Mouse (Mus musculus): ENCODE measurements around the gene Sema4b. TPM values are rescaled to one million over a fixed set of nuclear protein-coding genes. Genes with fewer than 3 reads are reported as not detected.
A peak's percentile ranks its signal among the peaks of the same experiment; 100 is the strongest.

Sema4b gene
- polyA plus RNA-seq (2015; fragmentation: Nextera tagmentation; extraction: Ambion mirVana) = 11.6 and 11.8 TPM in 2 replicates

DNA sequence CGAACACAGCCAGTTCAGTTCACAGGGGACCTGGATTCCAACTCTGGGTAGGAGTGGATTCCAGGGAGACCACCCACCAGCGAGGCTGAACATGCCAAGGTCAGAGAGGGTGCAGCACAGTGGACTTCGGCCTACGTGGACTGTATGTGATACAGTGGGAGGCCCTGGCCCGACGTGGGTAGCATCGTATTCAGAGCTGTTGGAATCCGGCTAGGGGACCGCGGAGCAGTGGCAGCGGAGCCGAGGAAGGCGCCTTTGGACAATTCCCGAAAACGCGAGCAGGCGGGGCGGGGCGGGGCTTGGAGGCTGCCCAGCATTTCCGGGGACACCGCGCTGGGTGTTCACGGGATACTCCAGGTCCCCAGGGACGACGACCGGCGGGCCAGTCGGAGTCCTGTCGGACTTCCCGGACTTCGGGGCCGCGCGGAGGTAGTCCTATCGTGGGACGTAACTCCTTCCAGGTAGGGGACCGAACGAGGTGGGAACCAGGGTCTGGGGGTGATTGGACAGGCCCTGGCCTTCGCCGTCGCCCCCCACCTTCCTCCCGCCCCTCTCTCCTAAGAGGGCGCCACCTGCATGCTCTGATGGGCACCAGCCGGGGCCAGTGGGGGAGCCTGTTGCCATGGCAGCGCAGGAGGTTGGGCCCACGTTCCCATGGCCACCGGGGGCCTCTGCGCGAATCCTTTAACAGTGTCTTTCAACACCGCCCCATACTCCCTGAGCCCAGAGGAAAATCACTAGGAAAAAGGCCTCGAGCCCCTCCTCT lies at the start of gene Sema4b:
Sema4b (plus strand) TSS at position 311 of the 766 bp plus-strand sequence.
- peak; percentile 86 for DNase-seq (ENCODE audit: low spot score)
- peak; percentile 85 for ATAC-seq
- Histone ChIP-seq H3K36me3 (ENCODE audit: insufficient read depth, low read length) (no peaks in the 10 kb centered on the region), H3K4me1 (ENCODE audit: insufficient read depth, low read depth, low read length) (peaks cover 20% of the 10 kb centered on the region), H3K9me3 (ENCODE audit: low read length) (no peaks in the 10 kb centered on the region), H3K9ac (replicated peaks; ENCODE audit: low read depth) (peak within 1 kb of the TSS; percentile 29; the same call in 1 of the 2 replicates), H3K27ac (ENCODE audit: low read length) (peak within 1 kb of the TSS; percentile 55; the same call in 1 of the 2 replicates), H3K4me3 (ENCODE audit: low read depth, low read length) (peak within 1 kb of the TSS; percentile 49), H3K4me2 (replicated peaks; ENCODE audit: low read depth, low read length) (peak within 1 kb of the TSS; percentile 71), H3K27me3 (replicated peaks; ENCODE audit: insufficient read depth, low read length) (no peaks in the 10 kb centered on the region)
- 1% methylated on average over 44 of the region's 51 CpGs for WGBS
- TF ChIP-seq CTCF (IDR thresholded peaks at IDR 0.05) (peak; percentile 43), EP300 (IDR thresholded peaks at IDR 0.05) (no peak)

GRCm38 (mm10) chr7:80138375-80138774 lies 48.3 kb upstream of the Sema4b start:
- TF ChIP-seq EP300 (IDR thresholded peaks at IDR 0.05) (no peak), CTCF (IDR thresholded peaks at IDR 0.05) (no peak)
- Histone ChIP-seq H3K36me3 (ENCODE audit: insufficient read depth, low read length) (no peaks in the 10 kb centered on the region), H3K9ac (replicated peaks; ENCODE audit: low read depth) (no peak overlapping the region), H3K9me3 (ENCODE audit: low read length) (0 out of 2 replicates have a peak, but pooled peaks cover 3% of the 10 kb centered on the region), H3K4me1 (ENCODE audit: insufficient read depth, low read depth, low read length) (peaks cover 7% of the 10 kb centered on the region; the same call in 1 of the 2 replicates), H3K4me3 (ENCODE audit: low read depth, low read length) (no peak overlapping the region), H3K27me3 (replicated peaks; ENCODE audit: insufficient read depth, low read length) (no peaks in the 10 kb centered on the region), H3K27ac (ENCODE audit: low read length) (no peak overlapping the region), H3K4me2 (replicated peaks; ENCODE audit: low read depth, low read length) (no peak overlapping the region)
- no peak for ATAC-seq
- DNase-seq (ENCODE audit: low spot score) = no peak
- WGBS = 70% methylated on average over 1 of the region's 1 CpGs

- no peak overlapping the region for H3K27ac ChIP-seq (ENCODE audit: low read length)
- H3K4me2 ChIP-seq (replicated peaks; ENCODE audit: low read depth, low read length) = no peak overlapping the region
- H3K4me1 ChIP-seq (ENCODE audit: insufficient read depth, low read depth, low read length) = no peaks in the 10 kb centered on the region
- H3K4me3 ChIP-seq (ENCODE audit: low read depth, low read length) = no peak overlapping the region
- 0 out of 2 replicates have a peak, but pooled peaks cover 3% of the 10 kb centered on the region for H3K9me3 ChIP-seq (ENCODE audit: low read length)
- DNase-seq (ENCODE audit: low spot score) (peak; percentile 88), ATAC-seq (peak; percentile 87)
- no peaks in the 10 kb centered on the region for H3K36me3 ChIP-seq (ENCODE audit: insufficient read depth, low read length)
- no peak overlapping the region for H3K9ac ChIP-seq (replicated peaks; ENCODE audit: low read depth)
- no peaks in the 10 kb centered on the region for H3K27me3 ChIP-seq (replicated peaks; ENCODE audit: insufficient read depth, low read length)
- WGBS = 10% methylated on average over 9 of the region's 9 CpGs
- TF ChIP-seq CTCF (IDR thresholded peaks at IDR 0.05) (peak; percentile 89), EP300 (IDR thresholded peaks at IDR 0.05) (no peak)
Measured at GRCm38 (mm10) chr7:80140815-80141214, 45.8 kb upstream of the Sema4b start.

DNA sequence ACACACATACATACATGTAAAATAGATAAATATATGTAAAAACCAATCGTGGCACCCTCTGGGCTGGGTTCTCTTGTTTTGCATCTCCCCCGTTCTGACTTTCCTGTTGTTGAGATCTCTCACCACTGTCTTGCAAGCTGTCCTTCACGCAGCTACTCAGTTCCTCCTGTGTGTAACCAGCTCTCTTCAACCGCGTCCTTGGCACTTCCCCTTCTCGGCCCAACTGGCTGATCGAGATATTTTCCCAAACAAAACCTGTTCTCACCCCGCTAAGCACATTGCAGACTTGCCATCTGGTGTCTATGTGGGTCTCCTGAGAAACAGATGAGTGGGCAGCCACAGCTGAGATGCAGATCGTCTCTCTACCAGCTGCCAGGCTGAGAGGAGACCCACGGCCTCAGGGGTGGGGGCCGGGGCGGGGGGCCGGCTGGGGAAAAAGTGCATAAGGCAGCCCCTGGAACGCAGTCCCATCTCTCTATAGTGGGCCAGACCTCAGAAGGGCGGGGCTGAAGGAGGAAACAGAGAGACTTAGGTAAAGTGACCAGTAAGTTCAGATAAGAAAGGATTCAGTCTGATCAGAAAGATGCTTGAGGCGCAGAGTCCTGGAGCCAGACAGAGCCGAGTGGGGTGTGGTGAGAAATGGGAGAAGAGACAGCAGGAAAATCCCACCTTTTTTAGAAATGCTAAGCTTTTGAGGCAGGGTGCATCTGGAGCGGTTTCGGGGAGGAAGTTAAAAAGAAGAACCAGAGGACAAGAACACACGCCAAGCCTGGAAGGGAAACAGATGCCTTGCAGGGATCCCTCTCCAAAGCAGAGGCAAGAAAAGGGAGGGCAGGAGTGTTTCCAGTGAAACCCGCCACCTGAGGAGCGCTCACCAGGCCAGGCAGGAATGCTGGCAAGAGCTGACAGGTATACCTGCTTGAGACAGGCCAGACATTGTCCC lies 43.0 kb upstream of the Sema4b start:
- TF ChIP-seq CTCF (IDR thresholded peaks at IDR 0.05) = no peak
- H3K9ac ChIP-seq (replicated peaks; ENCODE audit: low read depth) = 0 out of 2 replicates have a peak overlapping the region, but pooled peaks have one; percentile 26
- H3K4me3 ChIP-seq (ENCODE audit: low read depth, low read length) = no peak overlapping the region
- ATAC-seq = peak; percentile 34
- peak; percentile 58 for DNase-seq (ENCODE audit: low spot score)
- no peaks in the 10 kb centered on the region for H3K9me3 ChIP-seq (ENCODE audit: low read length)
- 0 out of 2 replicates have a peak overlapping the region, but pooled peaks have one; percentile 14 for H3K4me2 ChIP-seq (replicated peaks; ENCODE audit: low read depth, low read length)
- 33% methylated on average over 22 of the region's 22 CpGs for WGBS
- H3K27ac ChIP-seq (ENCODE audit: low read length) = 0 out of 2 replicates have a peak overlapping the region, but pooled peaks have one; percentile 51
- no peaks in the 10 kb centered on the region for H3K4me1 ChIP-seq (ENCODE audit: insufficient read depth, low read depth, low read length)
- no peaks in the 10 kb centered on the region for H3K36me3 ChIP-seq (ENCODE audit: insufficient read depth, low read length)
- H3K27me3 ChIP-seq (replicated peaks; ENCODE audit: insufficient read depth, low read length) = no peaks in the 10 kb centered on the region

- TF ChIP-seq EP300 (IDR thresholded peaks at IDR 0.05) (no peak), CTCF (IDR thresholded peaks at IDR 0.05) (no peak)
- no peaks in the 10 kb centered on the region for H3K9me3 ChIP-seq (ENCODE audit: low read length)
- no peak overlapping the region for H3K27ac ChIP-seq (ENCODE audit: low read length)
- no peaks in the 10 kb centered on the region for H3K27me3 ChIP-seq (replicated peaks; ENCODE audit: insufficient read depth, low read length)
- H3K9ac ChIP-seq (replicated peaks; ENCODE audit: low read depth) = no peak overlapping the region
- DNase-seq (ENCODE audit: low spot score) = no peak
- H3K4me1 ChIP-seq (ENCODE audit: insufficient read depth, low read depth, low read length) = no peaks in the 10 kb centered on the region
- no peak overlapping the region for H3K4me2 ChIP-seq (replicated peaks; ENCODE audit: low read depth, low read length)
- ATAC-seq = no peak
- H3K4me3 ChIP-seq (ENCODE audit: low read depth, low read length) = no peak overlapping the region
- 86% methylated on average over 7 of the region's 7 CpGs for WGBS
- no peaks in the 10 kb centered on the region for H3K36me3 ChIP-seq (ENCODE audit: insufficient read depth, low read length)
Measured at GRCm38 (mm10) chr7:80144695-80145094, 41.9 kb upstream of the Sema4b start.

- no peaks in the 10 kb centered on the region for H3K9me3 ChIP-seq (ENCODE audit: low read length)
- H3K4me1 ChIP-seq (ENCODE audit: insufficient read depth, low read depth, low read length) = no peaks in the 10 kb centered on the region
- no peak overlapping the region for H3K4me2 ChIP-seq (replicated peaks; ENCODE audit: low read depth, low read length)
- H3K27me3 ChIP-seq (replicated peaks; ENCODE audit: insufficient read depth, low read length) = no peaks in the 10 kb centered on the region
- ATAC-seq (no peak), DNase-seq (ENCODE audit: low spot score) (no peak)
- H3K27ac ChIP-seq (ENCODE audit: low read length) = no peak overlapping the region
- H3K36me3 ChIP-seq (ENCODE audit: insufficient read depth, low read length) = no peaks in the 10 kb centered on the region
- no peak overlapping the region for H3K9ac ChIP-seq (replicated peaks; ENCODE audit: low read depth)
- 64% methylated on average over 8 of the region's 8 CpGs for WGBS
- TF ChIP-seq EP300 (IDR thresholded peaks at IDR 0.05) (no peak), CTCF (IDR thresholded peaks at IDR 0.05) (no peak)
- H3K4me3 ChIP-seq (ENCODE audit: low read depth, low read length) = no peak overlapping the region
Measured at GRCm38 (mm10) chr7:80146077-80146476, 40.6 kb upstream of the Sema4b start.
